22 mouse cellular contexts compared by ENCODE assay signal in the genomic region with DNA sequence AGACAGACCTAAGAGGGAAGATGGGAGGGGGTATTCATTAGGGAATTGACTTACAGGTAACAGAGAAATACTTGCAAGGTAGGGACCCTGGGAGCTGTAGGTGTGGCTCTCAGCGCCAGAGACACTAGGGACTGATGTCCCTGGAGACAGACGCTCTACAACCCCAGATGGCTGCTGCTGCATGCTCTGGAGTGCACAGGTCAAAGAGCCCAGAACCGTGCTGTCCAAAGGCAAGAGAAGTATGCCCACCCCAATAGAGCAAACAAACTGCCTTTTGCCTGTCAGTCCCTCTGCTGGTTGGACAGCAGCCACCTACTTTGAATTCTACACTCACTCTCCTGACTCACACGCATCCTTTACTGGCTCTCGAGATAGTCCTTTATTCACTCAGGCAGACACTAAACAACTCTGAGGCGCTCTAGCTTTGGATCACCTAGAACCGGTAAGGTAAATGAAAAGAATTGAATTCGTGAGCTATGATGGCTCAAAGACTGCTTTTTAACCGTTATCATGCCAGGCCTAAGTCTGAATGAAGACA.
A peak's percentile ranks its signal among the peaks of the same experiment; 100 is the strongest.
DNase-seq lines count a peak whose midpoint lies in the region; ATAC-seq and TF ChIP-seq lines count a peak whose summit lies in the region.
"Had no signal": no experiment of that assay in that cellular context is flagged by ENCODE, and none has a peak within 500 bp of the region (broad histone marks: within the 10 kb centered on the region; RNA-seq: fewer than 3 reads in every experiment).

No protein-coding gene starts in this region.

- peak; percentile 22 to 26 for DNase-seq in cerebellum, adult 18-20 months
- no peak for DNase-seq in cerebellum, postnatal 4 days (ENCODE audit: low spot score in 2 of 2)
- DNase-seq in frontal cortex, postnatal 14 days (ENCODE audit: low spot score in 2 of 2), result no peak
- no peak for DNase-seq in midbrain, postnatal 0 days (ENCODE audit: low spot score)
- DNase-seq in urinary bladder, postnatal 14 days (ENCODE audit: low spot score), result no peak
- DNase-seq: gastrocnemius, adult 2 months; kidney, adult 18-20 months; kidney, postnatal 14 days; liver, postnatal 0 days; lung, postnatal 10 days; right cerebral cortex, postnatal 14 days; thymus, adult 18-20 months; thymus, postnatal 4 days had no signal

- H3K27me3 ChIP-seq in midbrain, embryonic 15.5 days (replicated peaks), result no peaks in the 10 kb centered on the region
- H3K27me3 ChIP-seq in midbrain, postnatal 0 days (ENCODE audit: insufficient read depth, low read length), result no peaks in the 10 kb centered on the region
- H3K27me3 ChIP-seq in hindbrain, embryonic 16.5 days (replicated peaks; ENCODE audit: control insufficient read depth, insufficient read depth, low read length), result no peaks in the 10 kb centered on the region
- H3K27me3 ChIP-seq: embryonic facial prominence, embryonic 15.5 days; midbrain, embryonic 12.5 days; stomach, embryonic 15.5 days had no signal

- 76% methylated on average over 9 of the region's 9 CpGs for WGBS in midbrain, embryonic 15.5 days
- 67% methylated on average over 9 of the region's 9 CpGs for WGBS in midbrain, postnatal 0 days
- 58% methylated on average over 9 of the region's 9 CpGs for WGBS in hindbrain, embryonic 16.5 days

- no peaks in the 10 kb centered on the region for H3K9me3 ChIP-seq in midbrain, embryonic 15.5 days
- H3K9me3 ChIP-seq in midbrain, postnatal 0 days (ENCODE audit: low read length), result no peaks in the 10 kb centered on the region
- H3K9me3 ChIP-seq in hindbrain, embryonic 16.5 days (ENCODE audit: control insufficient read depth, low read length), result no peaks in the 10 kb centered on the region
- H3K9me3 ChIP-seq: embryonic facial prominence, embryonic 15.5 days; heart, embryonic 10.5 days; limb, embryonic 10.5 days; midbrain, embryonic 12.5 days; stomach, embryonic 15.5 days had no signal

- no peaks in the 10 kb centered on the region for H3K36me3 ChIP-seq in midbrain, embryonic 15.5 days (replicated peaks)
- no peaks in the 10 kb centered on the region for H3K36me3 ChIP-seq in midbrain, postnatal 0 days (ENCODE audit: insufficient read depth, low read length)
- H3K36me3 ChIP-seq in hindbrain, embryonic 16.5 days (ENCODE audit: control insufficient read depth, insufficient read depth, low read length), result no peaks in the 10 kb centered on the region
- H3K36me3 ChIP-seq: embryonic facial prominence, embryonic 15.5 days; G1E; heart, embryonic 10.5 days; limb, embryonic 10.5 days; midbrain, embryonic 12.5 days; stomach, embryonic 15.5 days had no signal

- H3K4me2 ChIP-seq in midbrain, embryonic 15.5 days, result no peak overlapping the region
- H3K4me2 ChIP-seq in midbrain, postnatal 0 days (ENCODE audit: low read depth, low read length, poor library complexity, severe bottlenecking), result no peak overlapping the region
- no peak overlapping the region for H3K4me2 ChIP-seq in hindbrain, embryonic 16.5 days (ENCODE audit: low read length)
- H3K4me2 ChIP-seq: embryonic facial prominence, embryonic 15.5 days; midbrain, embryonic 12.5 days; stomach, embryonic 15.5 days had no signal

- H3K4me3 ChIP-seq in midbrain, embryonic 15.5 days, result no peak overlapping the region
- no peak overlapping the region for H3K4me3 ChIP-seq in midbrain, postnatal 0 days (ENCODE audit: low read depth, low read length)
- H3K4me3 ChIP-seq in hindbrain, embryonic 16.5 days (ENCODE audit: low read length), result no peak overlapping the region
- H3K4me3 ChIP-seq: embryonic facial prominence, embryonic 15.5 days; gastrocnemius, adult 2 months; heart, embryonic 10.5 days; limb, embryonic 10.5 days; midbrain, embryonic 12.5 days; stomach, embryonic 15.5 days had no signal

- no peak overlapping the region for H3K27ac ChIP-seq in midbrain, embryonic 15.5 days
- no peak overlapping the region for H3K27ac ChIP-seq in midbrain, postnatal 0 days (ENCODE audit: low read depth, low read length)
- no peak overlapping the region for H3K27ac ChIP-seq in hindbrain, embryonic 16.5 days (ENCODE audit: low read depth, low read length)
- H3K27ac ChIP-seq: embryonic facial prominence, embryonic 15.5 days; gastrocnemius, adult 2 months; heart, embryonic 10.5 days; limb, embryonic 10.5 days; midbrain, embryonic 12.5 days; stomach, embryonic 15.5 days had no signal

- no peaks in the 10 kb centered on the region for H3K4me1 ChIP-seq in midbrain, embryonic 15.5 days
- no peaks in the 10 kb centered on the region for H3K4me1 ChIP-seq in midbrain, postnatal 0 days (ENCODE audit: insufficient read depth, low read length)
- peaks cover 2% of the 10 kb centered on the region; the same call in 1 of the 2 replicates for H3K4me1 ChIP-seq in hindbrain, embryonic 16.5 days (ENCODE audit: control insufficient read depth, insufficient read depth, low read depth, low read length)
- H3K4me1 ChIP-seq: embryonic facial prominence, embryonic 15.5 days; heart, embryonic 10.5 days; midbrain, embryonic 12.5 days; stomach, embryonic 15.5 days had no signal

- H3K9ac ChIP-seq in midbrain, embryonic 15.5 days, result no peak overlapping the region
- no peak overlapping the region for H3K9ac ChIP-seq in midbrain, postnatal 0 days (replicated peaks; ENCODE audit: low read length, poor library complexity, severe bottlenecking)
- no peak overlapping the region for H3K9ac ChIP-seq in hindbrain, embryonic 16.5 days (ENCODE audit: low read depth, low read length)
- H3K9ac ChIP-seq: embryonic facial prominence, embryonic 15.5 days; liver, postnatal 0 days; midbrain, embryonic 12.5 days; stomach, embryonic 15.5 days had no signal

- peak; percentile 88 for ATAC-seq in frontal cortex, adult (ENCODE audit: low TSS enrichment)
- peak; percentile 30; the same call in 1 of the 2 replicates for ATAC-seq in midbrain, embryonic 15.5 days (replicated peaks)
- no peak for ATAC-seq in midbrain, postnatal 0 days (ENCODE audit: low FRiP score)
- peak; percentile 72 for ATAC-seq in hindbrain, embryonic 16.5 days
- ATAC-seq: liver, postnatal 0 days had no signal

- no peak for TF ChIP-seq CTCF in midbrain, postnatal 0 days (IDR thresholded peaks at IDR 0.05)

Comparison
In these comparisons a context has a peak if more than half of its experiments do, and no peak if none do; other contexts are left out.
1. DNase-seq: peak in cerebellum, adult 18-20 months (2 of 2); none in cerebellum, postnatal 4 days (0 of 2), frontal cortex, postnatal 14 days (0 of 2), midbrain, postnatal 0 days (single experiment) and urinary bladder, postnatal 14 days (single experiment).